Mouse (Mus musculus) CH12.LX (cell line): ENCODE measurements at regions not wholly inside any gene's neighbourhood (a gene's known extent, or its start where the extent isn't known, plus 50 kb on each side); places are given as distances from the start of the nearest gene placed in this dataset.

Experiments used
- DNase-seq: peaks from one replicate; pipeline ENCODE4 v3.0.0-alpha.2; 2013; ENCODE audit errors: extremely low read depth
- H3K27ac ChIP-seq: 2 replicates; pipeline ENCODE4 v1.5.1; 2012; ENCODE audit warnings: low read depth, mild to moderate bottlenecking, control low read depth, moderate library complexity; ENCODE audit not compliant: insufficient read depth
- H3K27me3 ChIP-seq: replicated peaks from 2 replicates; pipeline ENCODE3; 2012; ENCODE audit warnings: inconsistent platforms
- H3K36me3 ChIP-seq, 2 experiments: replicated peaks in 1 of 2; 2 replicates each; pipeline versions ENCODE3 to v1.6.1; 2012; ENCODE audit warnings: inconsistent platforms in 1 of 2, low read length in 1 of 2, mild to moderate bottlenecking in 1 of 2, mixed read lengths in 1 of 2, moderate library complexity in 1 of 2; ENCODE audit not compliant: control insufficient read depth in 1 of 2, insufficient read depth in 1 of 2
- H3K4me1 ChIP-seq, 2 experiments: 2 replicates each; pipeline ENCODE4 v1.6.1; 2012; ENCODE audit warnings: inconsistent platforms in 1 of 2, moderate library complexity in 1 of 2; ENCODE audit not compliant: insufficient read depth in 2 of 2, control insufficient read depth in 1 of 2
- H3K4me2 ChIP-seq: 2 replicates; pipeline ENCODE4 v1.6.1; 2012; ENCODE audit warnings: low read depth, mild to moderate bottlenecking, control low read depth; ENCODE audit not compliant: poor library complexity, insufficient read depth, severe bottlenecking
- H3K4me3 ChIP-seq, 3 experiments: fragments of 150-350 bp in 1 of 3; sonication (generic) in 1 of 3; replicated peaks in 1 of 3; 2 replicates each; pipeline versions ENCODE3 to v1.5.1; 2011 to 2012; ENCODE audit warnings: low read depth in 2 of 3, low read length in 2 of 3, mild to moderate bottlenecking in 2 of 3, moderate library complexity in 2 of 3, control low read depth in 1 of 3, improper control_type of control experiment in 1 of 3, inconsistent platforms in 1 of 3, mixed read lengths in 1 of 3; ENCODE audit not compliant: poor library complexity in 1 of 3
- H3K79me2 ChIP-seq: replicated peaks from 2 replicates; pipeline ENCODE4 v1.6.1; 2012; ENCODE audit warnings: mild to moderate bottlenecking, moderate library complexity; ENCODE audit not compliant: control insufficient read depth, poor library complexity, insufficient read depth, severe bottlenecking; ENCODE audit errors: extremely low read depth
- H3K9ac ChIP-seq: 2 replicates; pipeline ENCODE4 v1.6.1; 2012; ENCODE audit warnings: low read depth, mild to moderate bottlenecking, control low read depth, moderate library complexity; ENCODE audit not compliant: insufficient read depth
- H3K9me3 ChIP-seq: replicated peaks from 2 replicates; pipeline ENCODE3; 2012; ENCODE audit warnings: low read length, inconsistent platforms, mixed read lengths
- BHLHE40 ChIP-seq: IDR thresholded peaks from 2 replicates; pipeline ENCODE4 v1.6.1; 2011; ENCODE audit warnings: mild to moderate bottlenecking, low read depth, low read length, improper control_type of control experiment
- CHD2 ChIP-seq: IDR thresholded peaks from 2 replicates; pipeline ENCODE4 v1.6.1; 2011; ENCODE audit warnings: low read length, improper control_type of control experiment
- CTCF ChIP-seq, 2 experiments: IDR thresholded peaks in 1 of 2; conservative IDR thresholded peaks in 1 of 2; 2 replicates each; pipeline ENCODE4 v1.5.1; 2011 to 2012; ENCODE audit warnings: low read depth in 2 of 2, low read length in 2 of 2, improper control_type of control experiment in 1 of 2, inconsistent platforms in 1 of 2, mild to moderate bottlenecking in 1 of 2, moderate library complexity in 1 of 2
- ELF1 ChIP-seq: IDR thresholded peaks from 2 replicates; pipeline ENCODE4 v1.6.1; 2014; ENCODE audit warnings: low read depth, mild to moderate bottlenecking, inconsistent platforms, low read length, improper control_type of control experiment
- HCFC1 ChIP-seq: IDR thresholded peaks from 2 replicates; pipeline ENCODE4 v1.6.1; 2012; ENCODE audit warnings: low read depth, mild to moderate bottlenecking, inconsistent platforms, low read length, improper control_type of control experiment
- JUND ChIP-seq: conservative IDR thresholded peaks from 2 replicates; pipeline ENCODE4 v1.6.1; 2011; ENCODE audit warnings: low read depth, low read length, improper control_type of control experiment
- MAFK ChIP-seq: IDR thresholded peaks from 2 replicates; pipeline ENCODE4 v1.6.1; 2011; ENCODE audit warnings: low read length, improper control_type of control experiment; ENCODE audit not compliant: insufficient replicate concordance
- MAX ChIP-seq: IDR thresholded peaks from 2 replicates; pipeline ENCODE4 v1.6.1; 2011; ENCODE audit warnings: low read length, improper control_type of control experiment
- MEF2A ChIP-seq: IDR thresholded peaks from 2 replicates; pipeline ENCODE4 v1.6.1; 2014; ENCODE audit warnings: low read depth, mild to moderate bottlenecking, inconsistent platforms, low read length, improper control_type of control experiment, borderline replicate concordance
- MYC ChIP-seq: IDR thresholded peaks from 2 replicates; pipeline ENCODE4 v1.6.1; 2011; ENCODE audit warnings: low read depth, mild to moderate bottlenecking, improper control_type of control experiment, low read length
- POLR2A ChIP-seq: IDR thresholded peaks from 2 replicates; pipeline ENCODE4 v1.6.1; 2011; ENCODE audit warnings: low read depth, mild to moderate bottlenecking, improper control_type of control experiment, low read length
- POLR2AphosphoS2 ChIP-seq: IDR thresholded peaks from 2 replicates; pipeline ENCODE4 v1.6.1; 2011; ENCODE audit warnings: low read depth, low read length, improper control_type of control experiment
- RCOR1 ChIP-seq: conservative IDR thresholded peaks from 2 replicates; pipeline ENCODE4 v1.6.1; 2012; ENCODE audit warnings: low read depth, mild to moderate bottlenecking, inconsistent platforms, low read length, improper control_type of control experiment
- USF1 ChIP-seq: IDR thresholded peaks from 2 replicates; pipeline ENCODE4 v1.6.1; 2014; ENCODE audit warnings: low read depth, mild to moderate bottlenecking, inconsistent platforms, low read length, improper control_type of control experiment
- dilution Hi-C: fragments of 300-500 bp; cut with MboI; formaldehyde crosslinking; loops from 2 replicates; pipeline ENCODE4 v1.14.3; 2020; ENCODE audit warnings: low sequenced_read_pairs; ENCODE audit not compliant: extremely low pct_unique_long_range_greater_than_20kb, extremely low pct_ligation_motif_present
- in situ Hi-C: fragments of 300-500 bp; cut with MboI; formaldehyde crosslinking; loops from 3 replicates; pipeline ENCODE4 v1.14.3; 2019; ENCODE audit warnings: low sequenced_read_pairs, low pct_ligation_motif_present, low pct_unique_long_range_greater_than_20kb, mixed read lengths

GRCm38 (mm10) chr7:67446606-67447005 is 73.9 kb upstream of the Mef2a start:
- no peak overlapping the region for H3K9ac ChIP-seq
- peaks cover 15% of the 10 kb centered on the region for H3K9me3 ChIP-seq
- in situ Hi-C loops = no loop called here
- no peak overlapping the region for H3K4me2 ChIP-seq
- dilution Hi-C loops = no loop called here
- H3K27ac ChIP-seq = no peak overlapping the region
- TF ChIP-seq MYC (no peak), HCFC1 (no peak), RCOR1 (no peak), BHLHE40 (no peak), MEF2A (no peak), POLR2AphosphoS2 (no peak), POLR2A (no peak), USF1 (no peak)
- H3K4me3 ChIP-seq = no peak overlapping the region
- H3K27me3 ChIP-seq = no peaks in the 10 kb centered on the region
- peaks cover 21 to 50% of the 10 kb centered on the region in 2 experiments for H3K4me1 ChIP-seq
- H3K79me2 ChIP-seq = no peaks in the 10 kb centered on the region
- DNase-seq = no peak
- no peaks in the 10 kb centered on the region for H3K36me3 ChIP-seq

DNA sequence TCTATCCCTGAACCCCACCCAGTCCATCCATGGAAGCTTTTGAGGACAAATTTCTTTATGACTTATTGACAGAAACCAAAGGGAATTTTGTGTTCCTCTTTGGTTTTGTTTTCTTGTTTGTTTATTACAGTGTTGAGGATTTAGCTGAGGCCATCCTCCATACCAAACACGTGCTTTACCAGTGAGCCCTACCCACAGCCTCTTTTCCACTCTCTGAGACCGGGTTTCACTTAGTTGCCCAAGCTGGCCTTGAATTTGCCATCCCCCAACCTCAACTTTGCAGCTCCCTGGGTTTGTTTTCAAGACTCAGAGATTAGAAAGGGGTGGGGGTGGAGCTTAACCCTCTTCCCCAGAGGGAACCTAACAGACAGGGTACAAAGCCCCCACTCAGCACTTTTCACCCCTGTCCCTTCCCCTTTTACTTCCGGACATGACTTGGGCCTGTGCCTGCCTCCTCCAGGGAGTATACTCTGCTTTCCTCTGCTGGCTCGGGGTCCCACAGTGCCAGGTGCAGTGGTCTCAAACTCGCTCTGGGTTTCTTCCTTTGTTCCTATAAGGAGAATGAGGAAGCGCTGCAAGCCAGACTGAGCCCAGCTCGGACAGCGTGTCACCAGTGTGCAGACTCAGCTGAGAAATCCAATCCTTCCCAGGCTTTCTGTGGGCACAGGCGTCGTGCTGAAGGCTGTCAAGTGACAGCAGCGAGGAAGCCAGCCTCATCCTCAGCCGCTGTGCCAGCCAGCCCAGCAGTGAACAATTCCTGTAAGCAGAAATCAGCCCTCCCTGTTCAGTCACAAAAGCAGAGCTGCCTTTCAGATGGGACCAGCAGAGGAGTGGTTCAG is 72.8 kb upstream of the Mef2a start:
- no peaks in the 10 kb centered on the region for H3K36me3 ChIP-seq
- no peak overlapping the region for H3K4me2 ChIP-seq
- H3K4me3 ChIP-seq = no peak overlapping the region
- dilution Hi-C loops (no loop called here), in situ Hi-C loops (no loop called here)
- no peak overlapping the region for H3K9ac ChIP-seq
- no peaks in the 10 kb centered on the region for H3K79me2 ChIP-seq
- TF ChIP-seq JUND (no peak), BHLHE40 (peak; percentile 22; the same call in 1 of the 2 replicates), ELF1 (0 out of 2 replicates have a peak, but pooled peaks have one; percentile 7), CHD2 (0 out of 2 replicates have a peak, but pooled peaks have one; percentile 31), MAX (peak; percentile 60; the same call in 1 of the 2 replicates), MAFK (peak; percentile 86), CTCF (conservative IDR thresholded peaks at IDR 0.05 in 1 of 2, IDR thresholded peaks at IDR 0.05 in 1 of 2; ENCODE audit: low read depth in 2 of 2, low read length in 2 of 2) (no peak), MYC (0 out of 2 replicates have a peak, but pooled peaks have one; percentile 17)
- no peak overlapping the region for H3K27ac ChIP-seq
- no peaks in the 10 kb centered on the region for H3K27me3 ChIP-seq
- H3K4me1 ChIP-seq = peaks cover 16 to 42% of the 10 kb centered on the region in 2 experiments
- no peak for DNase-seq
- peaks cover 13% of the 10 kb centered on the region for H3K9me3 ChIP-seq
